Mouse (Mus musculus) spleen, adult 2 months (tissue): ENCODE results near the gene Tomm22. TPM values are rescaled to one million over a fixed set of nuclear protein-coding genes. Genes with fewer than 3 reads are reported as not detected.
"Not testable (repeated sequence)": the region's sequence is repeated elsewhere in the genome, so short reads cannot be mapped to it uniquely, and the experiment has no call there.

Experiments used
- DNase-seq, 2 experiments: peaks; one replicate each; pipeline versions ENCODE4 v3.0.0 to v3.0.0-alpha.2; 2012 to 2021; ENCODE audit warnings: low spot score in 2 of 2, low read depth in 1 of 2
- H3K27ac ChIP-seq: fragments of 200-500 bp; 2 replicates; pipeline ENCODE4 v1.5.1; 2012; ENCODE audit warnings: low read length, inconsistent platforms; ENCODE audit not compliant: insufficient read depth
- H3K27me3 ChIP-seq: fragments of 200-500 bp; 2 replicates; pipeline ENCODE4 v1.6.1; 2012; ENCODE audit warnings: mild to moderate bottlenecking, moderate library complexity, low read length, inconsistent platforms; ENCODE audit not compliant: control insufficient read depth, insufficient read depth
- H3K36me3 ChIP-seq: fragments of 200-500 bp; 2 replicates; pipeline ENCODE4 v1.6.1; 2012; ENCODE audit warnings: mild to moderate bottlenecking, low read length, inconsistent platforms; ENCODE audit not compliant: control insufficient read depth, insufficient read depth
- H3K4me1 ChIP-seq: fragments of 200-500 bp; 2 replicates; pipeline ENCODE4 v1.6.1; 2011; ENCODE audit warnings: inconsistent platforms; ENCODE audit not compliant: control insufficient read depth, insufficient read depth, insufficient read length
- H3K4me3 ChIP-seq: fragments of 200-500 bp; 2 replicates; pipeline ENCODE4 v1.5.1; 2011; ENCODE audit warnings: mild to moderate bottlenecking, inconsistent platforms; ENCODE audit not compliant: insufficient read depth, insufficient read length; ENCODE audit errors: extremely low read depth
- CTCF ChIP-seq: fragments of 200-500 bp; IDR thresholded peaks from 2 replicates; pipeline ENCODE4 v1.5.1; 2011; ENCODE audit warnings: mild to moderate bottlenecking, inconsistent platforms; ENCODE audit not compliant: insufficient read depth, insufficient read length, insufficient replicate concordance; ENCODE audit errors: extremely low read depth
- POLR2A ChIP-seq: fragments of 200-500 bp; IDR thresholded peaks from 2 replicates; pipeline ENCODE4 v1.6.1; 2011; ENCODE audit warnings: low read depth, low read length, inconsistent platforms
- WGBS: fragments of 180-500 bp; shearing (Covaris S2); methylation state at CpG from one replicate; pipeline ENCODE4 v1.1.7; 2018; 5-methylcytosine and 5-hydroxymethylcytosine counted together
- polyA plus RNA-seq: library from polyadenylated mRNA; depleted of rRNA; stranded (reverse); fragments of >200 nt; gene quantifications from 2 replicates; pipeline ENCODE4 v1.2.3, GENCODE M21; 2012

Tomm22 gene
- polyA plus RNA-seq, 1 experiment: 19.5 TPM

DNA sequence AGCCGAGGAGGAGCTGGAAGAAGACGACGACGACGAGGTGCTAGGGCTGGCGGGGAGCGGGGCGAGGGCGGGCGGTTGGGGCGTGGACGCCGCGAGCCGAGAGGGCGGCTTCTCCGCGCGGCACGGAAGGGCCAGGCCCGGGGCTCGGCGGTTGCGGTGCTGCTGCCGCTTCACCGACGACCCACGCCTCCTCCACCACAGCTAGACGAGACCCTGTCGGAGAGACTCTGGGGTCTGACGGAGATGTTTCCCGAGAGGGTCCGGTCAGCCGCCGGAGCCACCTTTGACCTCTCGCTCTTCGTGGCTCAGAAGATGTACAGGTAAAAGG lies 275 bp downstream of the Tomm22 start:
- peaks cover 2% of the 10 kb centered on the region; the same call in 1 of the 2 replicates for H3K4me1 ChIP-seq
- H3K27me3 ChIP-seq: 0 out of 2 replicates have a peak, but pooled peaks cover 1% of the 10 kb centered on the region
- peak overlapping the region; percentile 99 for H3K4me3 ChIP-seq
- H3K36me3 ChIP-seq: peaks cover 17% of the 10 kb centered on the region
- H3K27ac ChIP-seq: no peak overlapping the region
- under 1% methylated on average over 32 of the region's 37 CpGs for WGBS
- DNase-seq: no peak
- TF ChIP-seq POLR2A (no peak), CTCF (no peak)

DNA sequence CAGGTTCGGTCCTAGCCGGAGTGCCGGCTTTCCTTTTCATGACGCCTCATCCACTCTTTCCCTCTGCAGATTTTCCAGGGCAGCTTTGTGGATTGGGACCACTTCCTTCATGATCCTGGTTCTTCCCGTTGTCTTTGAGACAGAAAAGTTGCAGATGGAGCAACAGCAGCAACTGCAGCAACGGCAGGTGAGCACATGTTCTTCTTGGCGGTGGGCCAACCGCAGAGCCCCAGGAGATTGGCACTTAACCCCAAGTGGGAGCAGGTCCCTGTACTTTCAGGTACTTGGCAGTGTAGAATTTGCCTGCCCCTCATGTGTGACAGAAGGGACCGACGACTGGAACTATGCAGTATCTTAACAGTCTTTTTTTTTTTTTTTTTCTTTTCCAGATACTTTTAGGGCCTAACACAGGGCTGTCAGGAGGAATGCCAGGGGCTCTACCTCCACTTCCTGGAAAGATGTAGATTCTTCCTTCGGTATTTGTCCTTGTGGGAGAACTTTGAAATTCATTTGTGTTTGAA lies 1.2 kb downstream of the Tomm22 start:
- not testable (repeated sequence) for H3K4me3 ChIP-seq, DNase-seq, H3K27ac ChIP-seq, H3K27me3 ChIP-seq, H3K4me1 ChIP-seq
- 71% methylated on average over 11 of the region's 11 CpGs for WGBS
- H3K36me3 ChIP-seq: peaks cover 17% of the 10 kb centered on the region

GRCm38 (mm10) chr15:79677936-79678335 lies 7.3 kb downstream of the Tomm22 start:
- Histone ChIP-seq H3K36me3 (peaks cover 17% of the 10 kb centered on the region), H3K4me3 (no peak overlapping the region), H3K27me3 (no peaks in the 10 kb centered on the region), H3K27ac (no peak overlapping the region), H3K4me1 (no peaks in the 10 kb centered on the region)
- no peak for DNase-seq
- WGBS: 93% methylated on average over 2 of the region's 2 CpGs
- no peak for TF ChIP-seq POLR2A
- no peak for TF ChIP-seq CTCF

DNA sequence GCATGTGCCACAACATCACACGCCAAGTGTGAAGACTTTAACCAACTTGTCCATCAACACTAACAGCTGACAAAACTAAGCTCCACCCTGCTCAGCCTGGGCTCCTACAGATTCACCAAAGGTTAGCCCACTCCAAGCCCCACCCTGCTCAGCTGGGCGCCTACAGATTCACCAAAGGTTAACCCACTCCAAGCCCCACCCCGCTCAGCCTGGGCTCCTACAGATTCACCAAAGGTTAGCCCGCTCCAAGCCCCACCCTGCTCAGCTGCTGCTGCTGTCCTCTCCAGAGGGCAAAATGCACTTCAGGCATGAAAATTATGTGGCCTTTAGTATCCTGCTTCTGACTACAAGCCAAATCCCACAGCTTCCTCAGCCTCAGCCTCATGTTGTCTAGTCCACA lies 11.3 kb downstream of the Tomm22 start:
- TF ChIP-seq CTCF: no peak
- no peak for TF ChIP-seq POLR2A
- 87% methylated on average over 4 of the region's 4 CpGs for WGBS
- H3K27me3 ChIP-seq: no peaks in the 10 kb centered on the region
- no peak for DNase-seq
- H3K27ac ChIP-seq: no peak overlapping the region
- peaks cover 16% of the 10 kb centered on the region; the same call in 1 of the 2 replicates for H3K4me1 ChIP-seq
- no peaks in the 10 kb centered on the region for H3K36me3 ChIP-seq
- H3K4me3 ChIP-seq: no peak overlapping the region

DNA sequence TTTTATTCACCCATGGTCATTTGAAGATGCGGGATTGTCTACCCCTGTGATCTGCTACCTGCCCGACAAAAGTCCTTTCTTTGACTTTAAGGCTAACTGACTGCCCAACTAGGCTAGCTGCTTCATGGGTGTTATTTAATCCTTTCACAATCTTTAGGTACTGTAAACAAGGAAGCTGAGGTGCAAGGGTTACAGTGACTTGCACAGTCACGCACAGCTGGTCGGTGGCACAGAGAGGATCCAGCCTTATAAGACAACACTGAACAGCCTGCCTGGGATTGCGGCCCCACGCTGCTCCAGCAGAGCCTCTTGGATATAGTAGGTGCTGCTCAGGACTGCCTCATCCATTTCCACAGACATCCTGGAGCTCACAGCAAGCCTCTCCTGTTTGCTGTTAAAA lies 12.5 kb downstream of the Tomm22 start:
- no peak for TF ChIP-seq POLR2A
- no peak for TF ChIP-seq CTCF
- 80% methylated on average over 6 of the region's 6 CpGs for WGBS
- Histone ChIP-seq H3K4me1 (peaks cover 16% of the 10 kb centered on the region; the same call in 1 of the 2 replicates), H3K36me3 (no peaks in the 10 kb centered on the region), H3K27ac (no peak overlapping the region), H3K27me3 (no peaks in the 10 kb centered on the region), H3K4me3 (no peak overlapping the region)
- no peak for DNase-seq

- H3K4me3 ChIP-seq: no peak overlapping the region
- no peaks in the 10 kb centered on the region for H3K36me3 ChIP-seq
- peaks cover 18% of the 10 kb centered on the region; the same call in 1 of the 2 replicates for H3K4me1 ChIP-seq
- 82% methylated on average over 19 of the region's 19 CpGs for WGBS
- no peak for TF ChIP-seq CTCF
- no peak for TF ChIP-seq POLR2A
- no peak overlapping the region for H3K27ac ChIP-seq
- no peak for DNase-seq
- no peaks in the 10 kb centered on the region for H3K27me3 ChIP-seq
Observed at GRCm38 (mm10) chr15:79683707-79684465, 13.2 kb downstream of the Tomm22 start.

DNA sequence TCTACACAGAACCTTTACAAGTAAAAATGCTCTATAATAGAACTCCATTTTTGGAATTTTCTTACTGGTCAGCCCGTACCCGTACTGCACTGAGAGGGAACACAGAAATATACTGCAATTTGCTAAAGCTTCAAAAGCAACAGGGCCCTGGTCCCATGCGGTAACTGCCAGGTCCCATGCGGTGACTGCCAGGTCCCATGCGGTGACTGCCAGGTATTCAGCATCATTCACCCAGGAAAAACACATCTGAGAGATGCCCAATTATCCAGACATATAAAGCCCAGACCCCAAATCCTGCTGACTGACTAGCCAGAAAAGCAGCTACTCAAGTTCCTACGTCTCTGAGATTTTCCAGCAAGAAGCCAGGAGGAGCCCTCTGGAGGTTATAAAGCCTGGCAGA lies 14.0 kb downstream of the Tomm22 start:
- Histone ChIP-seq H3K4me1 (peaks cover 18% of the 10 kb centered on the region; the same call in 1 of the 2 replicates), H3K4me3 (no peak overlapping the region), H3K36me3 (no peaks in the 10 kb centered on the region), H3K27me3 (no peaks in the 10 kb centered on the region), H3K27ac (no peak overlapping the region)
- DNase-seq: no peak
- WGBS: 92% methylated on average over 6 of the region's 6 CpGs
- TF ChIP-seq POLR2A (no peak), CTCF (no peak)
